Mouse (Mus musculus) forebrain, embryonic 12.5 days (tissue): ENCODE data around the gene Zfp850. TPM values are rescaled to one million over a fixed set of nuclear protein-coding genes. Genes with fewer than 3 reads are reported as not detected.

Experiments
- ATAC-seq: fragments of 200-750 bp; cut with Nextera tagmentation; 2 replicates; pipeline ENCODE4 v1.8.0; 2017; ENCODE audit warnings: moderate TSS enrichment; ENCODE audit not compliant: low FRiP score
- H3K27ac ChIP-seq: fragments of 300-500 bp; sonication (generic); 2 replicates; pipeline ENCODE4 v1.5.1; 2016; ENCODE audit warnings: mild to moderate bottlenecking
- H3K27me3 ChIP-seq: fragments of 300-500 bp; sonication (generic); 2 replicates; pipeline ENCODE4 v1.6.1; 2016; ENCODE audit warnings: mild to moderate bottlenecking
- H3K36me3 ChIP-seq: fragments of 300-500 bp; sonication (generic); replicated peaks from 2 replicates; pipeline ENCODE4 v1.6.1; 2016; ENCODE audit warnings: mild to moderate bottlenecking
- H3K4me1 ChIP-seq: fragments of 300-500 bp; sonication (generic); 2 replicates; pipeline ENCODE4 v1.6.1; 2016
- H3K4me2 ChIP-seq: fragments of 300-500 bp; sonication (generic); 2 replicates; pipeline ENCODE4 v1.6.1; 2016; ENCODE audit warnings: mild to moderate bottlenecking, moderate library complexity
- H3K4me3 ChIP-seq: fragments of 300-500 bp; sonication (generic); replicated peaks from 2 replicates; pipeline ENCODE4 v1.5.1; 2016; ENCODE audit warnings: mild to moderate bottlenecking
- H3K9ac ChIP-seq: fragments of 300-500 bp; sonication (generic); 2 replicates; pipeline ENCODE4 v1.6.1; 2016; ENCODE audit warnings: mild to moderate bottlenecking
- H3K9me3 ChIP-seq: fragments of 300-500 bp; sonication (generic); 2 replicates; pipeline ENCODE4 v1.6.1; 2016
- WGBS: fragments of 180-500 bp; shearing (Covaris S2); methylation state at CpG from one replicate; pipeline ENCODE4 v1.1.7; 2016; 5-methylcytosine and 5-hydroxymethylcytosine counted together
- polyA plus RNA-seq: library from polyadenylated mRNA; unstranded; fragments of >200 nt; fragmentation: Nextera tagmentation; extraction: Ambion mirVana; gene quantifications from 2 replicates; pipeline ENCODE4 v1.2.1, GENCODE M21; 2016

Zfp850 gene
- 7.4 and 7.7 TPM in 2 replicates for polyA plus RNA-seq

- Histone ChIP-seq H3K27me3 (peaks cover 3% of the 10 kb centered on the region; the same call in 1 of the 2 replicates), H3K36me3 (peaks cover 6% of the 10 kb centered on the region; the same call in 1 of the 2 replicates), H3K4me3 (peak within 1 kb of the TSS; percentile 75), H3K4me2 (peak within 1 kb of the TSS; percentile 91), H3K27ac (peak within 1 kb of the TSS; percentile 26; the same call in 1 of the 2 replicates), H3K9ac (peak within 1 kb of the TSS; percentile 87), H3K4me1 (peaks cover 11% of the 10 kb centered on the region), H3K9me3 (no peaks in the 10 kb centered on the region)
- peak; percentile 93 for ATAC-seq
- under 1% methylated on average over 47 of the region's 47 CpGs for WGBS
Observed at GRCm38 (mm10) chr7:28013549-28014444, at the start of gene Zfp850. Zfp850 (minus strand) TSS chr7:28014115.

- Histone ChIP-seq H3K27ac (no peak overlapping the region), H3K27me3 (peaks cover 10% of the 10 kb centered on the region; the same call in 1 of the 2 replicates), H3K36me3 (no peaks in the 10 kb centered on the region), H3K4me2 (no peak overlapping the region), H3K9ac (no peak overlapping the region), H3K9me3 (no peaks in the 10 kb centered on the region), H3K4me3 (no peak overlapping the region), H3K4me1 (no peaks in the 10 kb centered on the region)
- ATAC-seq = no peak
- 89% methylated on average over 1 of the region's 1 CpGs for WGBS
Observed at GRCm38 (mm10) chr7:28059972-28060371, 46.1 kb upstream of the Zfp850 start.

- no peak for ATAC-seq
- Histone ChIP-seq H3K4me2 (no peak overlapping the region), H3K27ac (no peak overlapping the region), H3K9ac (no peak overlapping the region), H3K36me3 (peaks cover 7% of the 10 kb centered on the region), H3K9me3 (no peaks in the 10 kb centered on the region), H3K4me1 (peaks cover 8% of the 10 kb centered on the region), H3K4me3 (no peak overlapping the region), H3K27me3 (0 out of 2 replicates have a peak, but pooled peaks cover 4% of the 10 kb centered on the region)
- 91% methylated on average over 6 of the region's 6 CpGs for WGBS
Observed at GRCm38 (mm10) chr7:28053046-28053930, 39.4 kb upstream of the Zfp850 start.

- no peak overlapping the region for H3K27ac ChIP-seq
- 0 out of 2 replicates have a peak, but pooled peaks cover 4% of the 10 kb centered on the region for H3K27me3 ChIP-seq
- peaks cover 34% of the 10 kb centered on the region for H3K36me3 ChIP-seq
- ATAC-seq = no peak
- 62% methylated on average over 17 of the region's 17 CpGs for WGBS
- peaks cover 8% of the 10 kb centered on the region for H3K4me1 ChIP-seq
- peak overlapping the region; percentile 16; the same call in 1 of the 2 replicates for H3K4me3 ChIP-seq
- H3K9ac ChIP-seq = no peak overlapping the region
- peak overlapping the region; percentile 27; the same call in 1 of the 2 replicates for H3K4me2 ChIP-seq
- H3K9me3 ChIP-seq = no peaks in the 10 kb centered on the region
Observed at GRCm38 (mm10) chr7:28050584-28050983, 36.7 kb upstream of the Zfp850 start.

GRCm38 (mm10) chr7:28049476-28050409, 35.8 kb upstream of the Zfp850 start, which contains the start of gene Psmc4:
Psmc4 (minus strand) TSS chr7:28050101.
- peak within 1 kb of the TSS; percentile 60 for H3K4me3 ChIP-seq
- H3K4me2 ChIP-seq = peak within 1 kb of the TSS; percentile 85
- H3K36me3 ChIP-seq = peaks cover 42% of the 10 kb centered on the region
- peak within 1 kb of the TSS; percentile 83 for H3K9ac ChIP-seq
- H3K9me3 ChIP-seq = no peaks in the 10 kb centered on the region
- H3K27ac ChIP-seq = no peak within 1 kb of the TSS
- 1% methylated on average over 52 of the region's 52 CpGs for WGBS
- peak; percentile 97 for ATAC-seq
- 0 out of 2 replicates have a peak, but pooled peaks cover 4% of the 10 kb centered on the region for H3K27me3 ChIP-seq
- peaks cover 8% of the 10 kb centered on the region for H3K4me1 ChIP-seq

GRCm38 (mm10) chr7:28044524-28044923, 30.6 kb upstream of the Zfp850 start:
- H3K27me3 ChIP-seq = no peaks in the 10 kb centered on the region
- ATAC-seq = no peak
- H3K4me3 ChIP-seq = no peak overlapping the region
- H3K36me3 ChIP-seq = peaks cover 93% of the 10 kb centered on the region
- no peaks in the 10 kb centered on the region for H3K9me3 ChIP-seq
- H3K4me2 ChIP-seq = no peak overlapping the region
- no peak overlapping the region for H3K27ac ChIP-seq
- no peak overlapping the region for H3K9ac ChIP-seq
- WGBS = 90% methylated on average over 4 of the region's 4 CpGs
- H3K4me1 ChIP-seq = peaks cover 8% of the 10 kb centered on the region

GRCm38 (mm10) chr7:28014445-28014810, 513 bp upstream of the Zfp850 start:
- 25% methylated on average over 7 of the region's 7 CpGs for WGBS
- H3K4me3 ChIP-seq = peak overlapping the region; percentile 75
- H3K4me1 ChIP-seq = peaks cover 11% of the 10 kb centered on the region
- peak overlapping the region; percentile 87 for H3K9ac ChIP-seq
- 0 out of 2 replicates have a peak, but pooled peaks cover 6% of the 10 kb centered on the region for H3K36me3 ChIP-seq
- no peaks in the 10 kb centered on the region for H3K9me3 ChIP-seq
- 0 out of 2 replicates have a peak overlapping the region, but pooled peaks have one; percentile 26 for H3K27ac ChIP-seq
- H3K4me2 ChIP-seq = peak overlapping the region; percentile 91
- 0 out of 2 replicates have a peak, but pooled peaks have one; percentile 20 for ATAC-seq
- H3K27me3 ChIP-seq = peaks cover 3% of the 10 kb centered on the region; the same call in 1 of the 2 replicates

- H3K4me1 ChIP-seq = peaks cover 11% of the 10 kb centered on the region
- H3K27ac ChIP-seq = no peak overlapping the region
- H3K27me3 ChIP-seq = no peaks in the 10 kb centered on the region
- WGBS = 94% methylated on average over 3 of the region's 3 CpGs
- no peak overlapping the region for H3K9ac ChIP-seq
- no peak for ATAC-seq
- H3K4me2 ChIP-seq = no peak overlapping the region
- no peak overlapping the region for H3K4me3 ChIP-seq
- H3K9me3 ChIP-seq = no peaks in the 10 kb centered on the region
- peaks cover 24% of the 10 kb centered on the region for H3K36me3 ChIP-seq
Observed at GRCm38 (mm10) chr7:28010271-28010670, 3.6 kb downstream of the Zfp850 start.

- H3K4me2 ChIP-seq = no peak overlapping the region
- peaks cover 17% of the 10 kb centered on the region for H3K36me3 ChIP-seq
- H3K27me3 ChIP-seq = no peaks in the 10 kb centered on the region
- H3K4me1 ChIP-seq = peaks cover 11% of the 10 kb centered on the region
- peaks cover 40% of the 10 kb centered on the region for H3K9me3 ChIP-seq
- no peak overlapping the region for H3K27ac ChIP-seq
- H3K9ac ChIP-seq = no peak overlapping the region
- no peak overlapping the region for H3K4me3 ChIP-seq
- 76% methylated on average over 2 of the region's 2 CpGs for WGBS
- ATAC-seq = no peak
Observed at GRCm38 (mm10) chr7:27982197-27982596, 31.7 kb downstream of the Zfp850 start.

GRCm38 (mm10) chr7:27978683-27979528, 35.0 kb downstream of the Zfp850 start, which contains the start of gene Zfp780b:
Zfp780b (minus strand) TSS chr7:27979171.
- Histone ChIP-seq H3K4me2 (peak within 1 kb of the TSS; percentile 89), H3K27me3 (no peaks in the 10 kb centered on the region), H3K9ac (peak within 1 kb of the TSS; percentile 90), H3K4me1 (peaks cover 11% of the 10 kb centered on the region), H3K9me3 (peaks cover 18% of the 10 kb centered on the region), H3K27ac (peak within 1 kb of the TSS; percentile 78), H3K36me3 (peaks cover 6% of the 10 kb centered on the region; the same call in 1 of the 2 replicates), H3K4me3 (peak within 1 kb of the TSS; percentile 79)
- WGBS = under 1% methylated on average over 29 of the region's 29 CpGs
- peak; percentile 71; the same call in 1 of the 2 replicates for ATAC-seq
